Mouse (Mus musculus): ENCODE measurements around the gene Ntng2. TPM values are rescaled to one million over a fixed set of nuclear protein-coding genes. Genes with fewer than 3 reads are reported as not detected.

The Ntng2 gene
- total RNA-seq, 2 experiments from 2014 or later = 106 to 115 TPM

DNA sequence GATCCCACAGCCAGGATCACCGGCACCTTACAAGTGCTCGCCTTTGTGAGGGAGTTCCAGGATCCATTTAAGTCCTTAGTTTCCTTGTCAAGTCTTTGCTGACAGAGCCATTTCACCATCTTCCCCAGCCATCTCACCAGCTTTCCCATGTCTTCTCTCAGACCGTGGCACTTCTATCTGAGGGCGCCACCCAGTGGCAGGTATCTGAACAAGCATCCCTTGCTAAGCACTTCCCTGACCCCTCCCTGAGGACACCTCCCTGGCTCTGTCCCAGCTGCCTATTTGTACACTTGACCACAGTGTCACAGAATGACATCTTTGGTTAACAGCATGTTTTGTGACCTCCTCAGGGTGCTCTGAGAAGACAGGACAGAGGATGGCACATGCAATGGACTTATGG is 15.2 kb downstream of the Ntng2 start:
- DNase-seq (ENCODE audit: low spot score in 2 of 2) = peak in 1 of 2 experiments; percentile 62

DNA sequence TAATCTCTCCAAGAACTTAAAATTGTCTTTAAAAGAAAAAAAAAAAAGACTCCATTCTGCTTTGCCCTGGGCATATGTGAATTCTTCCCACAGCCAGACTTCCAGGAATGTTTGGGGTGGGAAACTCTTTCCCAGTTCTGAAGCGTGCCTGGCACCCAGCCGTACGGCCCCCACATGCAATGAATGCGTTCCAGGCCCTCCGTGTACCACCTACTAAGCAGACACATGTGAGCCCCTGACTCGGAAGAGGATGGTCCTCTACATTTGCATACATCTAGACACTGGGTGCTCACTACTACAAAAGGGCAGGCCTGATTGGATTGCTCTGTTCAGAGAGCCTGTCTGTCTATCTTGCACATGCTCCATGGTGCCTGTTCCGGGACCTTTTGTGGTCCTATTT is 17.0 kb downstream of the Ntng2 start:
- peak in 1 of 2 experiments; percentile 64 for DNase-seq (ENCODE audit: low spot score in 2 of 2)

DNA sequence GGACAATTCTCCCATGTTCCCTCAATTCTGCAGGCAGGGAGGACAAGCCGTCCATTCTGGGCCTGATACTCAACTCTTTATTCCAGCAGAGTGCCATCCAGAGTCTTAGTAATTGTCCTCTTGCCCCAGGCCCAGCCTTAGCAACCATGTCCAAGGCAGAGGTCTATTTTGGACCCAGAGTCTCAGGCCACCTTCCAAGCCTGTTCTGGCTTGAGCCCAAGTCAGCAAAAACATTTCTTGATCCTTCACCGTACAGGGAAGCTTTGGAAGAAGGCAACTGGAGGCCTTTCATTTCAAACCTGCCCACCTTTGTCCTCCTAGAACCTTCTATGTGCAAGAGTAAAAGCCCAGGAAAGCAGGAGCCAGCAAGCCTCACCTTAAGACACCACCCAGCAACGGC is 17.8 kb downstream of the Ntng2 start:
- DNase-seq (ENCODE audit: low spot score in 2 of 2) = no peak

DNA sequence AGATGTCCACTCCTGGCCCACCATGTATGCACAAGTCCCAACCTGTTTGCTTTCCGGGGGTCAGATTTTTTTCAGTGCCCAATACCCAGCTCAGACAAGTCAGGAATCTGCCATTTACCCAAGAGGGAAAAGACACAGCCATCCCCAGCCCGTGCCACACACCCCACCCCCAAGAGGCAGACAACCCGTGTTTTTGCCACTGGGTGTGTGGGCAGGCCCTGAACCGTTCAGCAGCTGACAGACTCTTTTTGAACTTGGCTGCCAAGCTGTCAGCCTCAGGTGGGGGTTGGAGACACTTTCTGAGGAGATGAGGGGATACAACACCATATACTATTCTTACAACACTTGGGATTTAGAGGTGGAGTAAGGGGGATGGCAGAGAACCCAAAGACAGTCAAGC is 18.8 kb downstream of the Ntng2 start:
- no peak for DNase-seq (ENCODE audit: low spot score in 2 of 2)

DNA sequence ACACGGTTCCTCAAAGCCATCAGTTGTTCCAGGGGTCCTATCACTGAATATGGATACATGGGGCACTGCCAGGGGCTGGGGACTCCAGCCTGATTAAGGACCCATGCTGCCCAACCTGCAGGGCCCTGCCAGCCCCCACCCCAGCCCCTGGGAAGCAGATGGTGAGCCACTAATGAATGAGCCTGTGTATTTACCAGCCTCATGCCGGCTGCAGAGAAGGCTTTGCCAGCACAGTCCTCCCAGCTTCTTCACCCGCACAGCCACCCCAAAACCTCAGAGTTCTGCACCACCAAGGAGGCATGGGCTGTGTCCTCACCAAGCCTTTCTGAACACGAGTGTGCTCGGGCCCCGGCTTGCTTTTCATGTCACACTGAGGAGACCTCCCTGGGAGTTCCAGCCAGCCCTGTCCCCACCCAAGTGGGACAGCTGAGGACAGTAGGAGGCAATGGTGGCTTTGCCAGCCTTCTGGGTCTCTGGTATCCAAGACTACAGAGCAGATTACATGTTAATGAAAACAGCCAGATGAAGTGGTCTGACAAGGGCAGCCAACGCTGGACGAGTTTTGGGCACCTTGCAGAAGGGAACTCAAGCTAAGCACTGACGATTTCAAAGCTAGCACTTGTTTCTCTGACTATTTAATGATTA is 22.5 kb downstream of the Ntng2 start:
- DNase-seq (ENCODE audit: low spot score in 2 of 2) = peak in 1 of 2 experiments; percentile 65

DNA sequence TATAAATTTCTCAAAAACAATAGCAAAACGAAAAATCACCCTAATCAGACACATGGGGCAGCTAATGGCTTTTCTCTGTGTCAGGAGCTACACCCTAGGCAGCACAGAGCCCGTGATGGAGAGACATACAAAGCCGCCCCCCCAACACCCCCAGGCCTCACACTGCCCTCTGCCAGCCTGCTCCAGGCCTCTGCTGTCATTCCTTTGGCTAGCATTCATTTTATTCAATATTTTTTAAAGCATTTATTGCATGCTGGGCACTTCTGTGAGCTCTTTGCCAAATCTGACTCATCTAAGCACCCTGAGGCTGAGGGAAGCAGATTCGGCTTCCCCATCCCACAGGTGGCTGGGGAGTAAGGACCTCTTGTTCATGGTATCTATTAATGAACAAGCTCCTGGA is 26.1 kb downstream of the Ntng2 start:
- DNase-seq (ENCODE audit: low spot score in 2 of 2) = no peak

DNA sequence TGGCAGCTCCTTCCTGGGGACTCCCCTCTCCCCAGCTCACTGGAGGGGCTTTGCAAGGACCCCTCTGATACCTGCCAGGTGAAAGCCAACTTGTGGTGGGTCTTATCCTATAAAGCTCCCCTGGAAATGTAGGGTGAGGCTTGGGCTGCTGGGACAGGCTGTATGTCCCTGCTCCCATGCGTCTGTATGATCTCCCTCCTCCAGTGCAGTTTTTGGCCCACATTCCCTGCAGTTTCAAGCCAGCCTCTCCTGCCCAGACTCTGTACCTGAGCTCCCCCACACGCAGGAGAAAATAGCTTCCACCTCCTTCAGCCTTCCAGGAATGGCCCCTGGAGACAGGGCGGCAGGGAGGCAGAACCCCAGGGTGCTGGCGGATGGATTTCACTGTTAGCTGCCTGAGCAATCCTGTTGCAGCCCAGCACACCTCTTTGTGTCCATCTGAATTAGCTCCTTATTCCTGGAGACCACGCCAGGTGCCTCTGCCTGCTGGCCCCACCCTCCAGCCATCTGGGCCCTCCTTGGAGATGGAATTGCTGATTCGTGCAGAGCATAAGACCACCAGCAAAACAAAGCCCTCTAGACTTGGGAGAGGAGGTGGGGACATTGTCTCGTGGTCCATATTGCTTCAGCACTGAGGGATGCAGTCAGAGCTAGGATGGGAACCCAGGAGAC is 29.1 kb downstream of the Ntng2 start:
- DNase-seq (ENCODE audit: low spot score in 2 of 2) = no peak

DNA sequence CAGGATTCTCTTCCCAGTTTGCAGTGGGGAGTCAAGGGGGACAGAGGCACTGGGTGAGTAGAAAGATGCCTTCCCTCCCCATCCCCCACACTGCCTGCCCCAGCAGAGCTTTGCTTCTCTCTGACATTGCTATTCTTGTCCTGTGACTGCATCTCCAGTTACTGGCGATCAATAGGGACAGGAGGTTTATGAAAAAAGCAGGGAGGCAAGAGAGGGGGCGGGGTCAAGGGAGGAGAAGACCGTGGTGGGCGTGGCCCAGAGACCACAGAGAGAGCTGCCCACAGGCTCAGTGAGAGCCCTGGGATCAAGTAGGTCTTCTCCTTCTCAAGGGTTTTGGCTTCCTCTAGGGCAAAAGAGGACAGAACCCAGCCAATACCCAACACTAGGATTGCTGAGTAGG is 30.5 kb downstream of the Ntng2 start:
- no peak for DNase-seq (ENCODE audit: low spot score in 2 of 2)

DNA sequence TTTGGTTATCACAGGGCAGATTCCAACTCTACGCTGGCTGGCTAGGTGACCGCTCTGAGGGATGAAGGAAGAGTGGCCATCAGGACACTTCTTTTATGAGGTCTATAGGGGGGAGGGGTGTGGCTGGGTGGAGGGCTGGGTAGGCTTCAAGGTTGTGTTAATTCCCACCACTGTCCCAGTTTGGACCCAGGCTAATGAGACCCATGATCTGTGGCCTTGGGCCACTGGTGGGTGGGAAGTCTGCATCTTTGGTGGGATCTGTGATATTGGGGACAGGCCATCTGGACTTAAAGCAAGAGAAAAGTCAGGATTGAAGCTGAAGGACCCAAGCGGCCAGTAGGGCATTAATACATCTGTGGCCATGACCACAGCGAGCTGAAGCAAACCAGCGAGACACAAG is 34.0 kb downstream of the Ntng2 start:
- no peak for DNase-seq (ENCODE audit: low spot score in 2 of 2)

DNA sequence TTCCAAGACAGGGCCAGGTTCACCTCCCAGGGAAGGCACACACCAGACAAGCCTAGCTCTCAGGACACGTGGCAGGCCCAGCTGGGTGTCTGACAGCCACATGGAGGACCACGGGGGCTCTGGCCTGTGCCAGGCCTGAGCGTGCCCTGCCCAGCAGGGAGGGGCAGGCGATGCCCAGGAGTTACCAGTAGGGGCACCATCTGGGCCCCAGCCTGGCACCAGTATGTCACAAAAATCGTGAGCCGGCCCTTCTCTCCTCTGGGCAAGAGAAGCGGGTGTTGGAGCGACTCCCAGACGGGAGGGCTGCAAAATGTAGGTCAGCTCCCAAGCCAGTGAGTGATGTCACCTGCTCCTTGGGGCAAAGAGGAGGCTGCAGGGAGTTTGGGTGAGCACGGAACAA is 34.9 kb downstream of the Ntng2 start:
- peak; percentile 72 to 81 for DNase-seq (ENCODE audit: low spot score in 2 of 2)

DNA sequence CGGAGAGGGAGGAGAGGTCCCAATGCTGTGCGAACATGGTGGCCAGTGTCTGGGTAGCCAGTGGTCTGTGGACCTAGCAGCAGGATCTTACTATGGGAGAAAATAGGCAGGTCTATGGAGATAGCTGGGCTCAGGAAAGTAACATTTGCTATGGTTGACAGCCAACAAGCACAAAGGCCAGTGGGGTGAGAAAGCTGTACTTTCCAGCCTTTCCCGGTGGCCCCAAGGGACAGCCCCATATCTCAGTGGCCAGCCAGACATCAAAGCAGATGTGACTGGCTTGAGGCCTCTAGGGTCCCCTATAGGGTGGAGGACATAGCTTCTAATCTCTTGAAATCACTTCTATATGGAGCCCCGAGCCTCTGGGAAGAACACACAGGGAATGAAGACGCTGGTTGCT is 35.8 kb downstream of the Ntng2 start:
- no peak for DNase-seq (ENCODE audit: low spot score in 2 of 2)

DNA sequence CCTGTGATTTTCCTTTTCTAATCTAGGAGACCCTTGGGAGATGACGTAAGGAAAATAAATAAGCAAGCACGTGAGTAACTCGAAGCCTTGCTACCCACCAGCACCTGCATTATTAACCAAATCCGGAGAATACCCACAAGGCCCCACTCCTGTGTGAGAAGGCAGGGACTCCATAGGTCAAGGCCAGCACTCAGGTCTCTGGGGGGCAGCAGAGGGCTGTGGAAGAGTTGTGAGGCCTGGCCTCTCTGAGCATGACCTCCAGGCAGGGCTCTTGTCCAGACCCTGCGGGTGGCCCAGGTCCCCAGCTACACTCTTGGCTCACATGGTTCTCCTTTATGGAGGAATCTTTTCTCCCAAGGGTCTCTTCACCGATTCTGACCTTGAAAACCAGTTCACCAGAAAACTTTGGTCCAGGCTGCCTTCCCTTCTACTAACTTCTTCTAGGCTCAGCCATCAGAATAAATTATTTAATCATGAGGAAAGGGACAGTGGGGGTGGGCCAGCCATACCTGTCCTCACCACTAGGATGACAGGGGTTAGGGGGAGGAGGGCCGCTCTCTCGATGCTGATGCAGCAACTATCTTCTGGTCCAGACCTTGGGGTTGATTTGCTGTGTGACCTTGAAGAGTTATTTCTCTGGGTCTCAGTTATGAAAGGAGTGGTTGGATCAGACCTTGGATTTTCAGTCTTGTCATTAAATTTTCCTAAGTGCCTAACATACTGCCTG is 36.4 kb downstream of the Ntng2 start:
- no peak for DNase-seq (ENCODE audit: low spot score in 2 of 2)

DNA sequence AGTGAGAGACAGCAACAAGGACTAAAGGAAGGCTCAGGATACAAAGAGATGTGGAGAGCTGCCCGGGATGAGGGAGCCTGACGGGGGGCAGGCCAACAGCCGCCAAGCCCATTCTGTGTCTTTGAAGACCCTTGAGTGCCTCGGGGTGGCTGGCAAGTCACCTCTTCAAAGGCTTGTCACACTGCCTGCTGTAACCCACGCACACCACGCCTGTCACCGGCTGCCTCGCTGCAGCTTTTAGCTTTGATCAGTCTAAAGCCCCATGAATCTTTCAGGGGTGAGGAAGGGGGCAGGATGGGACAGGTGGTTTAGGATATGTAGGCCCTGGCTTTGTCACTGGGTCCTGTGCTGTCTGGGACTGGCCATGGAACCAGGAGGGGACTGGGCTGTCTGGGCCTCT is 46.6 kb downstream of the Ntng2 start:
- DNase-seq (ENCODE audit: low spot score in 2 of 2) = no peak

DNA sequence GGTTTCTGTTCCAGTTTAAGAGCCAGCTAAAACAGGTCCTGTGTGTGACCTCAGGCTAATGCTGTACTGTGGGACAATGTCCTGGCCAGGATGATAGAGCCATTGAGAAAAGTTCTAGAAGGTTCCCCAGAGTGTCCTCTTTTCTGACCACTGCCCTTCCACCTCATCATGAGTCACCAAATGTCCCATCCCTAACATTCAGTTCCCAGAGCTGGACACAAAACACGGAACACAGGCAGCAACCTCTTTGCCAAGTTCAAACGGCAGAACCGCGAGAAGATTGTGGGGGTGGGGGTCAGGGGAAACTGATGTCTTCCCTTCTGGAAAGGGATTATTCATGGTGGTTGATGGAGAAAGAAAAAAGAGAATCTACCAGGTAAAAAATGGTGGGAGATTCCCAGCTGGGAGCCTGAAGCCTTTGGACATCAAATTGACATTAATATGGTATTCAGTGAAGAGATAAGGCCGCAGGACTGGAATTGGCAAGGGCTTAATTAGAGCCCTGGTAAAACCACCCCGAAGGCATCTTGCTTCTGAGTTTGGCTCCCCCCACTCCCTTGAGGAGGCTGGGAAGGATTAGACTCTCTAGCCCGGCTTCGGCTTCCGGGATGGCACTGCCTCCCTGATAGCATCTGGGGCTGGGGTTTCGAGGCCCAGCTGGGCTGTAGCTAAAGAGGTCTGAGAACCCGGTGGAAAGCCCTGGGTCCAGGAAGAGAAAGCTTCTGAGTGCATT is 51.4 kb downstream of the Ntng2 start:
- no peak for DNase-seq (ENCODE audit: low spot score in 2 of 2)

DNA sequence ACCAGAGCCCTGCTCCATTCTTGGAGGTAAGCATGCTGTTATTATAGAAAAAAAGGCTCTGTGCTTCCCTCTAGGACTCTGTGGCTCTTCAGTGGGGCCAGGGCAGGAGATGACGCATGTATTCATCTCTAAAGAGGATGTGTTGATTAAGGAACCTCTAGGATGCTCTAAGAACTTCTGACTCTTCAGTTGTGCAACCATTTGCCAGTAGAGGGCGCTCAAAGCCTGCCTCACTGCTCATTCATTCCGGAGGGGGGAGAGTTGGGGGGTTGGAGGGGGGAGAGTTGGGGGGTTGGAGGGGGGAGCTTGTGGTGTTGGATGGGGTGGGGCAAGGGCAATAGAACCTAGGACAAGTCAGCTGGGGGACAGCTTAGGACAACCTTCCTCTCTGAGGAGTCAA is 52.9 kb downstream of the Ntng2 start:
- DNase-seq (ENCODE audit: low spot score in 2 of 2) = no peak

DNA sequence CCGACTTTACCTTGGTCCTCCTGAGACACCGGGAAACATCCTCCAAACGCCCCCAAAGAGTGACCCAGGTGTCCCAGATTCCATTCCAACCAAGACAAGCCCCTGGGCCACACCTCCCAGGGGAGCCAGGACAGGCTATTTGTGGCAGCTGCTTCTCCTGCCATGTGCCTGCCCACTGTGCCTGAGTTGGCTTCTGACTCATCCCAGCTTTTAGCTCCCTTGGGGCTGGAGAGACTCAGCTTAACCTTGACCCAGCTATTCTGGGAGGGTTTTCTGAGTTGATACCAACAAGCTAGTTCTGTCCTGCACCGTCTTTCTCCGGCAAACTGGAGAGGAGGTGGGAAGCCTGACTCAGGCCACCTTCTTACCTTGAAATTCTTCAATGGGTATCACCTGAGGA is 54.4 kb downstream of the Ntng2 start:
- no peak for DNase-seq (ENCODE audit: low spot score in 2 of 2)

DNA sequence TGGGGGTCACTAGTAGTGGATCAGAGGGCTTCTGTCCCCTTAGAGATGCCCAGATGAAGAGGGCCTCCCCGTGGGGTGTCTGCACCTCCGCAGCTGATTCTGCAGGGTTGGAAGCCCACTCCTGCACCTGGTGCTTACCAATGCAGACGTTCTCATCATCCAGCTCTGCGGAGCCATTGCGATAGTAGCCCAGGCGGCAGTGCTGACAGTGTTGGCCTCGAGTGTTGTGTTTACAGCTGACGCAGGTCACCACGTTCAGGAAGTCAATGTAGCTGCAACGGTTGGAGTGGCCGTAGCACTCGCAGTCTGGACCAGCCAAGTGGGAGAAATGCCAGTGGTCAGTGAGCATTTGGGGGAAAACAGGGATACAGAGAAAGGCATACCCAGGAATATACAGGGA is 56.0 kb downstream of the Ntng2 start:
- no peak for DNase-seq (ENCODE audit: low spot score in 2 of 2)

DNA sequence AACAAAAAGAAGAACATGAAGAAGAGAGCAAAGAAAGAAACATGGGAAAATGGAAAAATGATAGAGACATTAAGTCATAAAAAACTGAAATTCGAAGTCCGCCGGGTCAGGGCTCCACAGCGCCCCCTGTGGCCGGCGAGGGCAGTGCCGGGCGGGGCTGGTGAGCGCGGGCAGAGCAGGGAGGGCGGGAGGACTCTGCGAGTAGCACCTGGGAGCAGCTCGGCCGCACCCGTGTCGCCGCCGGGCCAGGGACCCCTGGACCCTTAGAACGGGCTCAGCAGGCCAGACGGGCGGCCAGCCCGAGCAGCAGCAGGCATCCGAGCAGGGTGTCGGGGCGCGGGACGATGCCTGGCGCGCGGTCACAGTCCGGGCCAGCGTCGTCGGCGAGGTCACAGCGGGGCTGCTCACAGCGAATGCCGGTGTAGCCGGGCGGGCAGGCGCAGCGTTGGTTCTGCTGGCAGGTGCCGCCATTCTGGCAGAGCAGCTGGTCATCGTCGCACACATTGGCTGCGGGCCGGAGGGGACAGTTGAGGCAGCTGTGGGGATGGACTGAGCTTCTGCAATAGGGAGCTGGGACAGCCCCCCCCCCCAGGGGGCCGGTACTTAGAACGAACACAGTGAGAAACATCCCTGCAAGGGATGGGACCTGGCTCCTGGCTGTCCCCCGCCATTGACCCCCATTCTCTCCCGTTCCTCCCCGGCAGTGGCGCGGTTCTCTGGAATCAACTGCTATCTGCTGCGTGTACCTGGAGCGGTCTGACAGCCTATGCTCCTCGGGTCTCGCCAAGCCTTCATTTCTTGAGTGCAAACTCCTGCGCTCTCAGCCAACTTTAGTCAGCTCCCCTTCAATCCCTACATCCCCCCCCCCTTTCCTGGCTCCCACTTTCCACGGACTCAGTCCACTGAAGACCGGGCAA is 58.0 kb downstream of the Ntng2 start:
- DNase-seq (ENCODE audit: low spot score in 2 of 2) = peak; percentile 52 to 77

DNA sequence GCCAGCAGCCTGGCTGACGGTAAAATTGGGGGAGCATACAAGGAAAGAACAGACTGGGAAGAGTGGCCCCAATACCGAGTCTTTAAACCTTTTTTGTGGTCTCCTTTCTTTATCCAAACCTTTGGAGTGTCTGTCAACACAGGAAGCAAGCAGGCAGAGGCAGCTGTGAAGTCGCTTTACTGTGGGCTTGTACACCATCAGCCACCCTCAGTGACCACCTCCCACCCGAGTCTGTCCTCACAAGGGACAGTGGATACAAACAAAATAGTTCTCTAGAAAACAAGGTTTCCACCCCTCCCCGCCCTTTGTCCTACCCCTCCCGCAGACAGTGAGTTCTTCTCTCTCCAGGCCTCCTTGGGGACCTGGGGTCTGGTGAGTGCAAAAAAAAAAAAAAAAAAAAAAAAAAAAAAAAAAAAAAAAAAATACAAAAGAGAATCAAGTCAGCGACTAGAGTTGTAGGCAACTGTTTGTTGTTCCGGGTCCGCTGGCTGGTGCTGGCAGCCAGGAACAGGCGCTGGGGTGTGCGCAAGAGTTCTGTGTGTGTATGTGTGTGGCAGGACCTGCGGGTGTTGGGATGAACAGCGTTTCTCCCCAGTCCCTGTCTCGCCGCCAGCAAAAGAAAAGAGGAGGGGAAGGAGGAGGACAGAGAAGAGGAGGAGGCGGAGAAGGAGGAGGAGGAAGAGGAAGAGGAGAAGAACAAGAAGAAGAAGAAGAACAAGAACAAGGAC is 58.8 kb downstream of the Ntng2 start:
- DNase-seq (ENCODE audit: low spot score in 2 of 2) = no peak

DNA sequence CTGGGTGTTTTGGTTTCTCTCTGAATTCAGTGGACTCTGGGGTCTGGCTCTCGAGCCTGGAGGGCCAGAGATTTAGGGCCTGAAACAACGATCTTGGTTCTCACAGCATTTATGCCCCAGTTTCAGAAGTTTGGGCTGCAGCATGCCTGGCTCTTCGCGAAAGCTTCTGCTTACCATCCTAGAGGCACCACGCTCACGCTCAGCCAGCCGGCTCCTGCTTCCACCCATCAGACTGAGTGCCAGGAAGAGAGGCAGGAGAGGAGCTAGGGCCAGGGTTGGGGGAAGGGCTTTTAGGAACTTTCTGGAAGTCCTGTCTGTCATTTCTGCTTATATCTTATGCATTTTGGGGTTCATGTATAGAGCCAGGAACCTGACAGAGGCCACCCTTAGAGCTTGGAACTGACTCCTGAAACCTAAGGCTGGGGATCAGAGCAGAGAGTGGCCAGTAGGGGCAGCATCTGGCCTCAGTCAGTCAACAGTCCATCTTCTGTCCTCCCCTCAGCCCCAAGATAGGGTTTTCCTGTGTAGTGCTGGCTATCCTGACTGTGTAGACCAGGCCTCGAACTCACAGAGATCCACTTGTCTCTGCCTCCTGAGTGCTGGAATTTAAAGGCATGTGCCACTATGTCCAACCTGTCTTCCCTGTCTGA is 60.1 kb downstream of the Ntng2 start:
- no peak for DNase-seq (ENCODE audit: low spot score in 2 of 2)

Data from layer of hippocampus, postnatal 14 days (tissue).